Mouse (Mus musculus): ENCODE measurements at regions not wholly inside any gene's neighbourhood (a gene's known extent, or its start where the extent isn't known, plus 50 kb on each side); places are given as distances from the start of the nearest gene placed in this dataset.

- no peak for DNase-seq
Observed at GRCm38 (mm10) chr3:148324911-148325621, 665.3 kb downstream of the Adgrl2 start.

- no peak for DNase-seq
Observed at GRCm38 (mm10) chr3:148321894-148322293, 668.5 kb downstream of the Adgrl2 start.

- no peak for DNase-seq
Observed at GRCm38 (mm10) chr3:148316198-148316597, 674.2 kb downstream of the Adgrl2 start.

GRCm38 (mm10) chr3:148315286-148315685 lies 675.1 kb downstream of the Adgrl2 start:
- DNase-seq, result no peak

- DNase-seq, result no peak
Observed at GRCm38 (mm10) chr3:148295515-148295914, 694.8 kb downstream of the Adgrl2 start.

- DNase-seq, result peak; percentile 4 to 18
Observed at GRCm38 (mm10) chr3:148278978-148279377, 711.4 kb downstream of the Adgrl2 start.

- no peak for DNase-seq
Observed at GRCm38 (mm10) chr3:148272159-148272848, 718.1 kb downstream of the Adgrl2 start.

GRCm38 (mm10) chr3:148268812-148269211 lies 721.5 kb downstream of the Adgrl2 start:
- DNase-seq, result no peak

GRCm38 (mm10) chr3:148259211-148259610 lies 731.1 kb downstream of the Adgrl2 start:
- no peak for DNase-seq

- peak; percentile 57 to 84 for DNase-seq
Observed at GRCm38 (mm10) chr3:148248617-148249016, 741.7 kb downstream of the Adgrl2 start.

- no peak for DNase-seq
Observed at GRCm38 (mm10) chr3:148246786-148247185, 743.6 kb downstream of the Adgrl2 start.

- no peak for DNase-seq
Observed at GRCm38 (mm10) chr3:148238093-148238492, 752.3 kb downstream of the Adgrl2 start.

GRCm38 (mm10) chr3:148237555-148237954 lies 752.8 kb downstream of the Adgrl2 start:
- DNase-seq, result peak; percentile 36 to 85

- no peak for DNase-seq
Observed at GRCm38 (mm10) chr3:148233616-148234015, 756.7 kb downstream of the Adgrl2 start.

GRCm38 (mm10) chr3:148229192-148229591 lies 761.2 kb downstream of the Adgrl2 start:
- no peak for DNase-seq

GRCm38 (mm10) chr3:148228002-148228707 lies 762.2 kb downstream of the Adgrl2 start:
- DNase-seq, result peak in 1 of 2 experiments; percentile 5

GRCm38 (mm10) chr3:148220826-148221225 lies 769.5 kb downstream of the Adgrl2 start:
- no peak for DNase-seq

- no peak for DNase-seq
Observed at GRCm38 (mm10) chr3:148220024-148220590, 770.2 kb downstream of the Adgrl2 start.

GRCm38 (mm10) chr3:148202148-148202547 lies 788.2 kb downstream of the Adgrl2 start:
- DNase-seq, result peak; percentile 30 to 74

GRCm38 (mm10) chr3:148186704-148187103 lies 803.7 kb downstream of the Adgrl2 start:
- DNase-seq, result no peak

GRCm38 (mm10) chr3:148167556-148167955 lies 822.8 kb downstream of the Adgrl2 start:
- no peak for DNase-seq

GRCm38 (mm10) chr3:148159059-148159458 lies 831.3 kb downstream of the Adgrl2 start:
- no peak for DNase-seq

GRCm38 (mm10) chr3:148158533-148158932 lies 831.8 kb downstream of the Adgrl2 start:
- no peak for DNase-seq
